Mouse (Mus musculus): Measurements from ENCODE around the gene Kif21a. TPM values are rescaled to one million over a fixed set of nuclear protein-coding genes. Genes with fewer than 3 reads are reported as not detected.

Kif21a gene
- polyA plus RNA-seq, 1 experiment from 2014 or later: 55.7 TPM

- 21% methylated on average over 1 of the region's 1 CpGs for WGBS
- H3K4me2 ChIP-seq (ENCODE audit: low read depth, low read length): no peak overlapping the region
- H3K4me1 ChIP-seq (ENCODE audit: control insufficient read depth, insufficient read depth, low read length): no peaks in the 10 kb centered on the region
- H3K4me3 ChIP-seq (ENCODE audit: low read depth, low read length): no peak overlapping the region
- no peak overlapping the region for H3K9ac ChIP-seq (replicated peaks; ENCODE audit: low read depth, low read length)
- no peaks in the 10 kb centered on the region for H3K9me3 ChIP-seq (ENCODE audit: control insufficient read depth, low read length)
- ATAC-seq (ENCODE audit: low read depth): no peak
- no peak overlapping the region for H3K27ac ChIP-seq (ENCODE audit: low read depth, low read length)
- no peaks in the 10 kb centered on the region for H3K36me3 ChIP-seq (ENCODE audit: control insufficient read depth, insufficient read depth, low read length)
- H3K27me3 ChIP-seq (ENCODE audit: control insufficient read depth, insufficient read depth, low read length): no peaks in the 10 kb centered on the region
Observed at GRCm38 (mm10) chr15:90929043-90929442, 120.7 kb downstream of the Kif21a start.

DNA sequence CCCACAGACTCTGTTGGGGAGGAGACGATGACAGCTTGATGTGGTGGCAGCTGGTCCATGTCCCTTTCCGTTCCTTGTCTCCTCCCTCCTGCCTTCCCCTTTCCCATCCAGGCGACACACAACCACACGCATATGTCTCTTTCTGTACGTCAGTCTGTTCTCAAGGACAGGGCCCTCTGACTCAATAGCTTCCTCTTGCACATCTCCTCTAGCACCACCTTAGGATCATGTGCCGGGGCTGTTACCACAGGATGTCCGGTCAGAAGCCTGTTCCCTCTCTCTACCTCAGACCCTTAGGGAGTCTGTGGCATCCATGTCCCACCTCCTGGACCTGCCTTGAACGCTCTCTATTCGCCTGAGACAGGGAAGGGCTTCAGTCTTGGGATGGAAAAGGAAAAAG lies 153.3 kb downstream of the Kif21a start:
- no peaks in the 10 kb centered on the region for H3K4me1 ChIP-seq (ENCODE audit: control insufficient read depth, insufficient read depth, low read length)
- H3K27me3 ChIP-seq (ENCODE audit: control insufficient read depth, insufficient read depth, low read length): no peaks in the 10 kb centered on the region
- H3K36me3 ChIP-seq (ENCODE audit: control insufficient read depth, insufficient read depth, low read length): no peaks in the 10 kb centered on the region
- no peak for ATAC-seq (ENCODE audit: low read depth)
- H3K4me3 ChIP-seq (ENCODE audit: low read depth, low read length): no peak overlapping the region
- H3K9me3 ChIP-seq (ENCODE audit: control insufficient read depth, low read length): no peaks in the 10 kb centered on the region
- 94% methylated on average over 9 of the region's 9 CpGs for WGBS
- H3K27ac ChIP-seq (ENCODE audit: low read depth, low read length): no peak overlapping the region
- H3K9ac ChIP-seq (replicated peaks; ENCODE audit: low read depth, low read length): no peak overlapping the region
- no peak overlapping the region for H3K4me2 ChIP-seq (ENCODE audit: low read depth, low read length)

DNA sequence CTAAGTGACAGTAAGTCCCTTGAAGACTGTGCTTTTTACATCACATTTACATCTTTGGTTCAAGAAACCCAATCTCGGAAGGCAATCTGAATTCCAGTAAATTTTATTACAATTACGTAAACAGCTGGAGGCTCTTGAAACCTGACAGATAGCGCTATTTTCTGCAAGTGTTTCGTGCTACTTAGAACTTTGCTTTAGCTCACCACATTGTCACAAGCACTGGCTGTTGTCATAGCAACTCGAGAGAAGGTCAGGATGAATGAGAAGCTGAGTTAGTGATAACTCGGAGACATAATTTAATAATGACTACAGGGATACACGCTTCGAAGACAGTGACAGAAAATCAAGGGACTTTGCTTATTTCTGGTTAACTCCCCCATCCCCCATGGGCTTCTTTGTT lies 162.3 kb downstream of the Kif21a start:
- Histone ChIP-seq H3K27me3 (ENCODE audit: control insufficient read depth, insufficient read depth, low read length) (no peaks in the 10 kb centered on the region), H3K27ac (ENCODE audit: low read depth, low read length) (no peak overlapping the region), H3K9ac (replicated peaks; ENCODE audit: low read depth, low read length) (no peak overlapping the region), H3K4me2 (ENCODE audit: low read depth, low read length) (no peak overlapping the region), H3K4me1 (ENCODE audit: control insufficient read depth, insufficient read depth, low read length) (no peaks in the 10 kb centered on the region), H3K4me3 (ENCODE audit: low read depth, low read length) (no peak overlapping the region), H3K36me3 (ENCODE audit: control insufficient read depth, insufficient read depth, low read length) (no peaks in the 10 kb centered on the region), H3K9me3 (ENCODE audit: control insufficient read depth, low read length) (no peaks in the 10 kb centered on the region)
- WGBS: 60% methylated on average over 8 of the region's 8 CpGs
- no peak for ATAC-seq (ENCODE audit: low read depth)

Other genes starting within 250 kb of the Kif21a start
- 5.6 and 6.8 TPM in 2 replicates for gene Abcd2, start 141.9 kb upstream of the Kif21a start, polyA plus RNA-seq (2014; fragmentation: Nextera tagmentation; extraction: Ambion mirVana)
- not detected in 2 replicates for gene CN725425, start 149.5 kb upstream of the Kif21a start, polyA plus RNA-seq (2014; fragmentation: Nextera tagmentation; extraction: Ambion mirVana)